Mouse (Mus musculus): ENCODE data around the gene Unc93a.
"Not testable (repeated sequence)": the region's sequence is repeated elsewhere in the genome, so short reads cannot be mapped to it uniquely, and the experiment has no call there.

Gene Unc93a

DNA sequence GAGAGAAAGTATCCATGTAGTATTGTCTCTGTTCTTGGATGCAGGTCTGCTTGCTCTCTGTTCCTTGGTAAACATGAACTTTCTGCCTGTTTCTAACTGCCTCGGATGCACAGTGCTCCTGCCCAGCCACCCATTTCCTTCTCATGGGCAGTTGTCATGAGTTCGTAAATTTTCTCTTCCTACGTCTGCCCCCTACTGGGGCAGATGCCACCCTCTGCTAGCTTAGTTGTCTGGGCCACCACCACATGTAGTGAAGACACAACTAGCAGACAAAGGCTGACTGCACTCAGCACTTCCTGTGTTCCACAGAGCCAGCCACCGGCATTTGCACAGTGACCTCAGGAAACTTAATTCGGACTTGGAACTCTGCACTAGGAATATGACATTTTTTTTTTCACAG is 62.4 kb downstream of the Unc93a start:
- not testable (repeated sequence) for DNase-seq (ENCODE audit: low spot score)

DNA sequence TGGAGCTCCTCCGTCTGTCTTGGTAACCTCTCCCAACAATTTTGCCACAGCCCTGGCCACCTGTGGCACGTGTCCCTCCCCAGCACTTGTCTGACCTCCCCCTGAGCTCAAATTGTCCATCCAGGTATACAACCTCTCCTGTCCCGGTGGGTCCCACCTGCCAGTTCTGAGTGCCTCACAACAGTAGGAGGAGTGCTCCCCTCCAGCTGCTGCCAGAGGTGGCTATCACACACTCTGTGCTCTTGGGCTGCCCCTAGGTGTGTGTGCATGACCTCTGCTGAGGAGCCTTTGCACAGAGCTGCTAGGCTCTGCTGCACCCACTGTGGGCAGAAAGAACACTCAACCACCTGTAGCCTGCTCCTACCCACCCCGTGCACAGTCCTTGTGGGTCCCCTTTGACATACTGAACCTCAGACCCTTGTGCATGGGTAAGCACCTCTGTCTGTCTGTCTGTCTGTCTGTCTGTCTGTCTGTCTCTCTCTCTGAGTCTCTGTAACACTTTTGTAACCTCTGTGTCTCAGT is 63.7 kb downstream of the Unc93a start:
- DNase-seq (ENCODE audit: low spot score), result not testable (repeated sequence)

DNA sequence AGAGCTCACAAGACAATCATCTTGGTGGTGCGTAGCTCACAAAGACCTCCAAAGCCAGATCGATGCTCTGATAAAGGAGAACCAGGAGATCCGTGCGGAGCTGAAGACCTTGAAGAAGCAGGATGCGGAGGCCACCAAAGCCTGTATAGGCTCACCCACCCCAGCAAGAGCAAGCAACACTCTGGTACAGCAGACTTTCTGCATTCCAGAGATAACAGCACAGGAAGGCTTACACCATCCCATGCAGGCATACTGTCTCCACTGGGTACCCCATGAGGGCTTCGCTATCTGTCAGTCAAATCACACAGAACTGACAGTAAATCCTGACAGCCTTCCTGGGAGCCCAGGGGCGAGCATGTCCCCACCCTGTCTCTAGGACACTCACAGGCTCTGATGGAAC is 68.7 kb downstream of the Unc93a start:
- DNase-seq (ENCODE audit: low spot score), result not testable (repeated sequence)

DNA sequence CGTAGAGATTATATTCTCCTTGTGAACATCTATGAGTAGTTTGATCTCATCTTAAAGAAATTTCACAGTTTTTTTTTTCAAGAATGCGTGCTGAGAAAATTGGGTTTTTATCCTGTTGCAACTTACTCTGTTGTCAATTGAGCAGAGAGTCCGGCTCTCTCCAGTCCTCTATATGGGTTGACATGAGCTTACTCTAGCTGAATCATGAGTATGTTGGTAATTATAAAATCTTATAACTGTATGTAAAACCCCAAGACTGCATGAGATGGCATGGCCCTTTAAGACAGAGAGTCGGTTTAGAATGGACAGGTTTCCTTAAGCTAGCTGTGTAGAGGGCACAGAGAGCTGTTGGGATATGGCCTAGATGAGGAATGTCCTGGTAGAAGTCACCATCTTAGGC is 70.8 kb downstream of the Unc93a start, which contains the start of gene Tcp10b:
TSS of gene Tcp10b (plus strand) at position 301 of the 400 bp plus-strand sequence.
- not testable (repeated sequence) for DNase-seq (ENCODE audit: low spot score)

Data from ovary, postnatal 36 days (tissue).